Mouse (Mus musculus) layer of hippocampus, adult 2 months (tissue): ENCODE data around the gene Tead3. TPM values are rescaled to one million over a fixed set of nuclear protein-coding genes. Genes with fewer than 3 reads are reported as not detected.
"Not testable (repeated sequence)": the region's sequence is repeated elsewhere in the genome, so short reads cannot be mapped to it uniquely, and the experiment has no call there.

Experiments used
- DNase-seq, 2 experiments: peaks; one replicate each; pipeline ENCODE4 v3.0.0; 2022; ENCODE audit warnings: low spot score in 2 of 2
- H3K27ac ChIP-seq: fragments of 200-600 bp; 2 replicates; pipeline ENCODE4 v1.8.1; 2022
- H3K4me3 ChIP-seq: fragments of 200-600 bp; 2 replicates; pipeline ENCODE4 v1.8.1; 2022; ENCODE audit warnings: mild to moderate bottlenecking
- CTCF ChIP-seq: fragments of 200-600 bp; conservative IDR thresholded peaks from 2 replicates; pipeline ENCODE4 v1.8.1; 2022; ENCODE audit warnings: antibody characterized with exemption, mild to moderate bottlenecking, moderate library complexity
- total RNA-seq, 2 experiments: library from RNA; stranded (reverse); gene quantifications; 2 replicates each; pipeline ENCODE4 v1.2.3; 2021

The Tead3 gene
- total RNA-seq, 2 experiments from 2014 or later, result 3.0 to 3.2 TPM

DNA sequence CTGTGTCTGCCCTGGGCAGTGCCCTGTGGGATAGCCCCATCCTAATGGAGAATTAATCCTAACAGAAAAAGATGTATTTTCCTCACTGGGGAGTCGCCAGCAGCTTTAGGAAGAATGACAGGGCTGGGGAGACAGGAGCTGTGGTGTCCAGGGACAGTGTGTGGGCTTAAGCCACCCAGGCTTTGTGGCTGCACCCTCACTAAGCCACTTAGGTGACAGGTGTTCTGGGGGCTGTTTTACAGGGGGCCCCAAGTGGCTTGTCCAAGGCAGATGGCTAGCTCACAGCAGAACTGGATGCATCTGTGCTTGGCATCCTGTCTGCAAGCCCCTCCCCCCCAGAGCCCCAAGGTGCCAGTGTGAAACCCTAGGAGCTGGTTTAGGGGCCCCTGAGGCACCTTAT is 21.3 kb upstream of the Tead3 start:
- Histone ChIP-seq H3K27ac (no peak overlapping the region), H3K4me3 (no peak overlapping the region)
- no peak for TF ChIP-seq CTCF
- DNase-seq, result no peak

DNA sequence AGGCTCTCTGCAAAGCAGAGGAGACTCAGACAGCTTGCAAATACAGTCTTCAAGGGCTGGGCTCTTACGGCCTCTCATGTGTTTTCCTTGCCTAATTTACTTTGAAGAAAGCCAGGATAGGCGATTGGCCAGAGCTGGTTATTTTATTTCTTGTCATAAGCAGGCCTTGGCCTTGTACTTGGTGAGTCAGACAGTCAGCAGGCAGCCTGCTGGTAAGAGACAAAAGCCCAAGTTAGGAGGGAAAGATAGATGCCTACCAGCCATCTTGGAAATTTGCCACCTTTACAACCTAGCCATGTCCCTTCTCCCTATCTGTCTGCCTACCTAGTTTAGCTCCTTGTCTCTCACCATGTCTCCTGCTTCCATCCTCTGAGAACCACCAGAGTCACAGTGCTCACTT is 20.7 kb upstream of the Tead3 start:
- no peak overlapping the region for H3K27ac ChIP-seq
- H3K4me3 ChIP-seq, result no peak overlapping the region
- DNase-seq, result no peak
- no peak for TF ChIP-seq CTCF

DNA sequence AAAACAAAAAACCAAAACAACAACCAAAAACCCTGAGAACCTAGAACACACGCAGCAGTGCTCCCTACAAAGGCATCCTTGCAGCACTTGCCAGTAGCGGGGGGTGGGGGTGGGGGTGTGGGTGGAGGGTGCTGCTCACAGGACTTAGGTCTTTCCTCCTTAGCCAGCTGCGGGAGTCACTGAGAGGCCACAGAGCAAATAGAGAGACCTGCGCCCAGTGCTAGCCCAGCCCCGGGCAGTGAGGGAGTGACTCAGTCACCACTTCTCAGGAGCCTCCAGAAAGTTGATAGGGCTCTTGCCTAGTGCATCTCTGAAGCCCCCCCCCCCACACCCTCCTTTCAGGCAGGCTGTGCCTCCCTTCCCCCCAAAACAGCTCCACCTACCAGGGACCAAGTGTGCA is 18.4 kb upstream of the Tead3 start:
- no peak for TF ChIP-seq CTCF
- DNase-seq, result no peak
- Histone ChIP-seq H3K4me3 (no peak overlapping the region), H3K27ac (no peak overlapping the region)

DNA sequence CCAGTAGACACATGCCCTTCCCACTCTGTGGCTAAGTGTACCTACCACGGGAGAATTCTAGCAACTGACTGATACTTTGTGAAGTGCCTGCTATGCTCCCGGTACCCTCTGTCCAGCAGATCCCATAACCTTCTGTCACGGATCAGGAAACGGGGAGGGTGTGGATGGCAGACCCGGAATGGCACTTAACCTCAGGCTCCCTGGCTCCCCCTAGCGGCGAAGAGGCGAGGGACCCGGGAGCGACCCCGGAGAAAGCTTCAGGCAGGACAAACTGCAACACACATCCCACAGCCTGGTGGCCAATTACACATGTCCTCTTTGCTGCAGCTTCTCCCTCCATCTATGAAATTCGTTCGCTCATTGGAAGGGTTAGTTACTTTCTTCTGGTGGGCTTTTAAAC is 17.8 kb upstream of the Tead3 start:
- TF ChIP-seq CTCF, result peak; percentile 96
- Histone ChIP-seq H3K27ac (no peak overlapping the region), H3K4me3 (no peak overlapping the region)
- peak; percentile 27 to 66 for DNase-seq

DNA sequence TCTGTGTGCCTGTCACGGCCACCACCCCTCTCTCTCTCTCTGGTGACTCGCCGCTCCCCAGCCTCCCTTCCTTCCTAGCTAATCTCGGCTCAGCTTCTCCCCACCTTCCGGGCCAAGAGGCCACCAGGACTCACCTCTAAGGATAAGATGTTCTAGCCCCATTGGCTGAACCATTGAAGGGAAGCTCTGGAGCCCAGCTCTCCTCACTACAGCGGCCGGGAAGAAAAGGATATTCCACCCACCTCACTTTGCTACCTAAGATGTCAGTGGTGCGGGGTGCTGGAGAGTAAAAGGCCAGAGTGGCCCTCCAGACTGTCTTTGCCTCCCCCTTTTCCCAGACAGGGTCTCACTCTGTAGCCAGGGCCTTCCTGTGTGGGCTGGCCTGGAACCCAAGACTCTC is 14.5 kb upstream of the Tead3 start, which contains the start of gene Tulp1:
TSS of gene Tulp1 (minus strand) at position 101 of the 400 bp plus-strand sequence.
- no peak for TF ChIP-seq CTCF
- H3K27ac ChIP-seq, result no peak within 1 kb of the TSS
- no peak within 1 kb of the TSS for H3K4me3 ChIP-seq
- DNase-seq, result no peak

DNA sequence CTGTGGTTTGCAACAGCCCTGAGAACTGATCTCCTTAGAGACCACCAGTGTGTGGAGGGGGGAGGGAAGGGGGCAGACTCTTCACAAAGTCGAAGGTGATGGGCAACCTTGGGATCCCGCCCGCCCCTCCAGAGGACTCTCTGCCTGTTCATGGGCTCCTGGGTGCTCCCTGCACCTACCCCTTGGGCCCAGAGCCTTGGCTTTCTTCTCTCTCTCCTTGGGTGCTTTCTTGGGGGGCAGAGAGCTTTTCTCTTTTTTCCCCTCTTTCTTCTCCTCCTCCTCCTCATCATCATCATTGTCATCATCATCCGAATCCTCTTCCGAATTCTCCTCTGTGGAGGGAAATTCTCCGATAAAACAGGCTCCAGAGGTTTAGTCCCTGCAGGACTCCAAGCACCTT is 12.9 kb upstream of the Tead3 start:
- DNase-seq, result no peak
- no peak overlapping the region for H3K4me3 ChIP-seq
- TF ChIP-seq CTCF, result no peak
- no peak overlapping the region for H3K27ac ChIP-seq

DNA sequence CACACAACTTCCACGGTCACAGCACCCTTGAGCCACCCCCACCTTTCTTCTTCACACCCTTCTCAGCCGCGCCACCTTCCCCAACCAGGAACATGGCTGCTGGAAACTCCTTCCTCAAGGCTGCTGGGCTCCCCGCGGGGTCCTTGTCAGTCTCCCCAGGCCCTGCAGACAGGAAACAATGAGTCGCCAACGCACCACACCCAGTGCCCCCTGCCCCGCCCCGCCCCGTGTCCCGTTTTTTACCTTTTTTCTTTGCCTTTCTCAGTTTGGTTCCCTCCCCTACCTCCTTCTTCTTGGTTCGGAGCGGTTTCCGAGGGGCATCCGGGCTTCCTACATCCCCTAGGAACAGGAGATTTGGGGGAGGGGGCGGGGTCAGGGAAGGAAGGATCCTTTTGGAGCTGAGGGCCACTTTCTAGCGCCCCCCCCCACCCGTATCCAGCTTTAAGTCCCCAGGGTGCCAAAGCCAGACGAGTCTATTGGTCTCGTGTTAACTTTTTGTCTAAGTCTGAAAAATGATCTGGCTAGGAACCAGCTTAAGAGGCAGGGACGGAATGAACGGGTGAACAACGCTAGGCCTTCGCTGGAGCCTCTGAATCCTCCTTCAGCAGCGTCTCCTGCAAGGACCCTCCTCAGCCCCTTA is 12.2 kb upstream of the Tead3 start:
- TF ChIP-seq CTCF, result no peak
- Histone ChIP-seq H3K27ac (no peak overlapping the region), H3K4me3 (no peak overlapping the region)
- no peak for DNase-seq

DNA sequence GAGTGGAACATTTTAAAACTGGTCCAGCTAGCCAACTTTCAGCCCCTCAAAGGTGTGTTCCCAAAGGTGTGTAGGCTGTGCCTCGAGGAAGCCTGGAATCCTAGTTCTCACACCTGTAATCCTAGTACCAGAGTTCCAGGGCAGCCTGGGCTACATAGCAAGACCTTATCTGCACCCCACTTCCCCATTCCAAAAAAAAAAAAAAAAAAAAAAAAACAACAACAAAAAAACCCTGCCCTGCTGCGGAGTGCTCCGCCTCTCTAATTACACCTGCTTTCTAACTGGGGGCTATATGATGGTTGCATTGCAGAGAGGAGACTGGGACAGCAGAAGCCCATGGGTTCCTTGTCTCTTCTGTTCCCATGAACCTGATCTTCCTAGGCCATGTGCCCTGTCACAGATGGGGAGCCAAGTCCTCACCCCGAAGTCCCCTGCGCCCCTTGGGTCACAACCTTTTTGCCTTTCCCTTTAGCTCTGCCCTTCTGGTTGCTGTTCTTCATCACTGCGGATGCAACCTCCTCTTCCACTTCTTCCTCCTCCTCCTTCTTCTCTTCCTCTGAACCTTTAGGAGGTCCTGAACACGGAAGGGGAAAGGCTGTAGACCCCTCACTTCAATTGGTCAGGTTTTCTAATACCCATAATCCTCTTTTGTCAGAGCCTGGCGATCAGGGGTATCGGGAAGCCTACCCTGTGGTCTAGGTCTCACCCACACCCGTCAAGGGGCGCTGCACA is 11.5 kb upstream of the Tead3 start:
- TF ChIP-seq CTCF, result no peak
- Histone ChIP-seq H3K4me3 (no peak overlapping the region), H3K27ac (no peak overlapping the region)
- DNase-seq, result no peak

DNA sequence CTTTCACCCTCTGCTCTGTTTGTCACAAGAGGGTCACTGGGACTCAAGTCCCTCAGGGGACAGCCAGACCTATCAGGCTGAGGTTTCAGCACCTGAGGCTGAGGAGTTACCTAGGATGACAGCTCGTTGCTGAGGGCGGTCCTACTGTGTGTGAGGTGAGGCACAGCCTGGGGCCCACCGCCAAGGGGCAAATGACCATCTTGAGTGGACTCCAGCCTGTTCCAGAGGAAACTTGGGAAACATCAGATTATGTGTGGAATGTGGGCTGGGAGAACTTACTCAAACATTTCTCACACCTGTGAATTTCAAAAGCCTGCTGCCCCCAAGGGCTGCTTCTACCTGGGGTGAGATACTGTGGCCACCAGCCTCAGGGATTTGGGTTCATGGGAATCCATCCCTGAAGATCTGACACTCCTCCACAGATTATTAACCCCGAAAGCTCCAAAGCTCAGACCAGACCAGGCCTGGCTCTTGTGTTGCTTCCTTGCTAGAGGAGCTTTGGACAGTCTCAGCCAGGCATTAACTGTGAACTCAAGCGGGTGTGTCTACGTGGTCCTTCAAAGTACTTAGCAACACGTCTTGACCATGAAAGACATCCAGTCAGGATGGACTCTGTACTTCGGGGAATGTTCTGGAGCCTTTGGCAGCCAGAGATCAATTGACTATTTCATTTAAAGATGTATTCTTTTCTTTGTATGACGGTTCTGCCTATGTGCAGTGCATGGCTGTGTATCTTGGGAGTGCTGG is 10.1 kb upstream of the Tead3 start:
- no peak for DNase-seq
- no peak for TF ChIP-seq CTCF

DNA sequence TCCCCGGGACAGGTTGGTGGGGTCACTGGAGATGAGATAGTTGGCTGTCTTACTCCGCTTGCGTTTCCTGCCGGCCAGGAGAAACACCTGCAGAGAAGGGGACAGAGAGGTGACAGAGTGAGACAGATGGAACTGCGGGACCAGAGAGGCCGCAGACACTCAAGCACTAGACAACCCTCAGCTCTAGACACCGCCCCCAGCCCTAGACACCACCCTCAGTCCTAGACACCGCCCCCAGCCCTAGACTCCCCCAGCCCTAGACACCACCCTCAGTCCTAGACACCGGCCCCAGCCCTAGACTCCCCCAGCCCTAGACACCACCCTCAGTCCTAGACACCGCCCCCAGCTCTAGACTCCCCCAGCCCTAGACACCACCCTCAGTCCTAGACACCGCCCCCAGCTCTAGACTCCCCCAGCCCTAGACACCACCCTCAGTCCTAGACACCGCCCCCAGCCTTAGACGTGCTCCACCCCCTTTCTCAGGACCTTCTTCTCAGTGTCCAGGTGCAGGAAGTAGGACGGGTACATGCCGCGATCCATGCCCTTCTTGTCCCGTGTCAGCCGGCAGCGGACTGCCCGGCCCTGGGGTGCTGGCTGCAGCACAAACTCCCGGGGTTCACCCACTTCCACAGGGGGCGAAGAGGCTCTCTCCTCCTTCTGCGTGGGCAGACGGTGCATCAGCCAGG is 8.1 kb upstream of the Tead3 start:
- H3K27ac ChIP-seq, DNase-seq, H3K4me3 ChIP-seq: not testable (repeated sequence)

More for the DNA sequence above, 10.1 kb upstream of the Tead3 start:
- no peak overlapping the region for H3K4me3 ChIP-seq
- H3K27ac ChIP-seq, result no peak overlapping the region

DNA sequence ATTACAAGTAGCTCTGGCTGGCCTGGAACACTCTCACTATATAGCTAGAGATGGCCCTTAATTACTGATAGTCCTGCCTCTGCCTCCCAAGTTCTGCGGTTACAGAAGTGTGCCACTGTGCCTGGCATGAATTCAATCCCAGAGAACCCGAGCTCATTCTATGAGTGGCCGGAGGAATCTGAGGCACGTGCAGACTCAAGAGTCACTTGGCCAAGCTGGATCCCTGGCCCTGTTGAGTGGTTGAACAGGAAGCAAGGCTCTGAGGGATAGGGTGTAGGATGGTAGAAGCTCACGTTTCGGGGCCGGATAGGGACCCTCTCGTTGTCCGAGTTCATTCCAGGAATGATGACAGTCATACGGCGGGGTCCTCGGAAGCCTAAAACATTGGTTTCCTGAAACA is 5.3 kb upstream of the Tead3 start:
- TF ChIP-seq CTCF, result no peak
- no peak for DNase-seq
- no peak overlapping the region for H3K4me3 ChIP-seq
- no peak overlapping the region for H3K27ac ChIP-seq

DNA sequence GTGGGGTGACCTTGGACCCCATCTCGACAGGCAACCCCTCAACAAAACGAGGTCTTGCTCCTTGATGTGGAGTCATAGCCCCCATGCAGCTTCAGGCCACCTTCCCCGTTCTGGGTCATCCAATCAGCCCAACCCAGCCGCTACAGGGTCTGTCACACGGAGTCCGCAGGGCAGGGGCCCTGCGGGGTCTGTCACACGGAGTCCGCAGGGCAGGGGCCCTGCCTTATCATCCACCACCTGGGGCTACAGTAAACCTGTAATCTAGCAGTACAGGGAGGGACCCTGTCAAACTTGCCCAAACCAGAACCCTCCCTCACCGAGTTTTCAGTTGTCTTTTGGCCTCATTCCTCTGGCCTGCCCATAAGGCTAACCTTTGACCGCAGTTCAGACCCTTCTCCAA is 1.4 kb upstream of the Tead3 start:
- no peak overlapping the region for H3K27ac ChIP-seq
- H3K4me3 ChIP-seq, result no peak overlapping the region
- DNase-seq, result no peak
- TF ChIP-seq CTCF, result no peak

DNA sequence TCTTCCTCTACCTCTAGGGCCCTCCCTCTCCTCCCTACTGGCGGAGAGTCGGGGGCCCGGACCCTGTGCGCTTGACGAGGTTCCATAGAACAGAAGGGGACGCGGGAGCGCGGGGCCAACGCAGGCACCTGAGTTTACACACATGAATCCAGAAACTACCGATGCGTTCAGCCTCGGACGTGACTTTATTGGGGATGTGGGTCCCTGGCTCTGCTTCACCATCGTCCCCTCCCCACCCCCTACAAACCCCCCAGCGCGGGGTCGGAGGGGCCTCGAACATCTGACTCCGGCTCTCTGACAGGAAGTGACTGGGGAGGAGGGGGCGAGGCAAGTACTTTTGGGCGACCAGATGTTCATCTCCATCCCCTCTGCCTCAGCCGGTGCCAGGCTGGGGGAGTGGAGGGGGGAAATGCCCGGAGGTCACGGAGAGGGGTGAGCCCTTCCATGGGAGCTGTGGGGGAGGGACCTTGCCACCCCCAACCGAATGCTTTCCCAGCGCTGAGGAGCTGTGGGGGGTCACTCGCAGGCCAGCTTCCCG is 805 bp upstream of the Tead3 start:
- DNase-seq, result no peak
- H3K4me3 ChIP-seq, result peak overlapping the region; percentile 61
- H3K27ac ChIP-seq, result peak overlapping the region; percentile 69; the same call in 1 of the 2 replicates
- no peak for TF ChIP-seq CTCF
